Mouse (Mus musculus): ENCODE results near the gene Nlrp10. TPM values are rescaled to one million over a fixed set of nuclear protein-coding genes. Genes with fewer than 3 reads are reported as not detected.

The Nlrp10 gene
- polyA plus RNA-seq, 1 experiment from 2014 or later: not detected

Other genes starting within 250 kb of the Nlrp10 start
- not detected in 2 replicates for gene Olfr512, start 216.9 kb downstream of the Nlrp10 start, polyA plus RNA-seq (2014; fragmentation: Nextera tagmentation; extraction: Ambion mirVana)
- not detected in 2 replicates for gene Olfr513, start 179.2 kb downstream of the Nlrp10 start, polyA plus RNA-seq (2014; fragmentation: Nextera tagmentation; extraction: Ambion mirVana)
- gene Olfr514, start 104.2 kb downstream of the Nlrp10 start, polyA plus RNA-seq (2014; fragmentation: Nextera tagmentation; extraction: Ambion mirVana): not detected in 2 replicates
- not detected in 2 replicates for gene Olfr516, start 79.6 kb downstream of the Nlrp10 start, polyA plus RNA-seq (2014; fragmentation: Nextera tagmentation; extraction: Ambion mirVana)
- not detected in 2 replicates for gene Olfr517, start 57.8 kb downstream of the Nlrp10 start, polyA plus RNA-seq (2014; fragmentation: Nextera tagmentation; extraction: Ambion mirVana)
- gene Olfr518, start 45.2 kb downstream of the Nlrp10 start, polyA plus RNA-seq (2014; fragmentation: Nextera tagmentation; extraction: Ambion mirVana): not detected in 2 replicates
- gene Olfr519, start 35.8 kb downstream of the Nlrp10 start, polyA plus RNA-seq (2014; fragmentation: Nextera tagmentation; extraction: Ambion mirVana): not detected in 2 replicates
- 92.6 and 95.4 TPM in 2 replicates for gene Eif3f, start 4.2 kb upstream of the Nlrp10 start, polyA plus RNA-seq (2014; fragmentation: Nextera tagmentation; extraction: Ambion mirVana)
- gene Tub, start 20.2 kb upstream of the Nlrp10 start, polyA plus RNA-seq (2014; fragmentation: Nextera tagmentation; extraction: Ambion mirVana): 16.9 and 20.0 TPM in 2 replicates
- gene Ric3, start 153.2 kb upstream of the Nlrp10 start, polyA plus RNA-seq (2014; fragmentation: Nextera tagmentation; extraction: Ambion mirVana): 17.4 and 18.1 TPM in 2 replicates
- gene Lmo1, start 245.0 kb upstream of the Nlrp10 start, polyA plus RNA-seq (2014; fragmentation: Nextera tagmentation; extraction: Ambion mirVana): 23.4 and 25.0 TPM in 2 replicates

Measured in neural tube, embryonic 11.5 days (tissue).